ENCODE assay signal across 8 mouse cellular contexts in genomic region chr11:51584431-51585248, GRCm38 (mm10). TPM values are rescaled to one million over a fixed set of nuclear protein-coding genes. Genes with fewer than 3 reads are reported as not detected.
DNase-seq lines count a peak whose midpoint lies in the region; ATAC-seq lines count a peak whose summit lies in the region.

Gene Phykpl, plus strand, starts transcription at chr11:51584757.

- peak; percentile 95 for DNase-seq in adipocyte (ENCODE audit: low spot score)
- peak; percentile 97 for DNase-seq in embryo, embryonic 10 days (ENCODE audit: low spot score)
- DNase-seq in gastrocnemius, postnatal 10 days, result peak; percentile 97
- DNase-seq in induced T-regulatory cell, adult 2 months (ENCODE audit: low read depth), result peak; percentile 97
- peak; percentile 85 to 96 for DNase-seq in left cerebral cortex, adult 9 months (ENCODE audit: low spot score in 2 of 2)
- peak; percentile 92 for DNase-seq in right cerebral cortex, postnatal 14 days
- DNase-seq in urinary bladder, postnatal 36 days (ENCODE audit: low spot score in 2 of 2), result peak; percentile 98

- ATAC-seq in megakaryocyte progenitor cell, adult 5-6 weeks (replicated peaks; ENCODE audit: poor library complexity), result peak; percentile 81

RNA-seq across cellular contexts. Expression of gene Phykpl, which starts in this region (rescaled TPM):
- total RNA-seq in gastrocnemius, postnatal 10 days (2021), result 10 to 100 TPM; 18.9 to 21.7 TPM
- 10.7 and 11.2 TPM in 2 replicates for total RNA-seq in megakaryocyte progenitor cell, adult 5-6 weeks (2015)
- total RNA-seq in megakaryocyte progenitor cell, adult 5-6 weeks (2017), result 9.8 and 15.4 TPM in 2 replicates

Comparison
In these comparisons a context has a peak if more than half of its experiments do, and no peak if none do; other contexts are left out.
1. Peak in every context shown above with its lines: DNase-seq and ATAC-seq.